Mouse (Mus musculus) kidney, embryonic 16.5 days (tissue): ENCODE measurements at regions not wholly inside any gene's neighbourhood (a gene's known extent, or its start where the extent isn't known, plus 50 kb on each side); places are given as distances from the start of the nearest gene placed in this dataset.
"Not testable (repeated sequence)": the region's sequence is repeated elsewhere in the genome, so short reads cannot be mapped to it uniquely, and the experiment has no call there.

Experiments used
- ATAC-seq: fragments of 200-750 bp; cut with Nextera tagmentation; 2 replicates; pipeline ENCODE4 v1.8.0; 2017; ENCODE audit warnings: moderate TSS enrichment; ENCODE audit not compliant: low FRiP score, low TSS enrichment
- H3K27ac ChIP-seq: fragments of 300-500 bp; sonication (generic); 2 replicates; pipeline ENCODE4 v1.5.1; 2014; ENCODE audit warnings: low read length
- H3K27me3 ChIP-seq: fragments of 300-500 bp; sonication (generic); 2 replicates; pipeline ENCODE4 v1.6.1; 2014; ENCODE audit warnings: low read length, control low read depth, mixed read lengths; ENCODE audit not compliant: insufficient read depth
- H3K36me3 ChIP-seq: fragments of 300-500 bp; sonication (generic); 2 replicates; pipeline ENCODE4 v1.6.1; 2014; ENCODE audit warnings: low read length, control low read depth, mixed read lengths; ENCODE audit not compliant: insufficient read depth
- H3K4me1 ChIP-seq: fragments of 300-500 bp; sonication (generic); 2 replicates; pipeline ENCODE4 v1.6.1; 2014; ENCODE audit warnings: low read length, control low read depth, mixed read lengths; ENCODE audit not compliant: insufficient read depth
- H3K4me2 ChIP-seq: fragments of 300-500 bp; sonication (generic); replicated peaks from 2 replicates; pipeline ENCODE4 v1.6.1; 2014; ENCODE audit warnings: low read depth, low read length
- H3K4me3 ChIP-seq: fragments of 300-500 bp; sonication (generic); 2 replicates; pipeline ENCODE4 v1.5.1; 2014; ENCODE audit warnings: mild to moderate bottlenecking, low read length
- H3K9ac ChIP-seq: fragments of 300-500 bp; sonication (generic); replicated peaks from 2 replicates; pipeline ENCODE4 v1.6.1; 2014; ENCODE audit warnings: low read length
- H3K9me3 ChIP-seq: fragments of 300-500 bp; sonication (generic); 2 replicates; pipeline ENCODE4 v1.6.1; 2016; ENCODE audit warnings: low read length, control low read depth
- WGBS: fragments of 180-500 bp; shearing (Covaris S2); extraction: QIAGEN DNeasy Blood & Tissue Kit; methylation state at CpG from one replicate; pipeline ENCODE4 v1.1.7; 2014; 5-methylcytosine and 5-hydroxymethylcytosine counted together

DNA sequence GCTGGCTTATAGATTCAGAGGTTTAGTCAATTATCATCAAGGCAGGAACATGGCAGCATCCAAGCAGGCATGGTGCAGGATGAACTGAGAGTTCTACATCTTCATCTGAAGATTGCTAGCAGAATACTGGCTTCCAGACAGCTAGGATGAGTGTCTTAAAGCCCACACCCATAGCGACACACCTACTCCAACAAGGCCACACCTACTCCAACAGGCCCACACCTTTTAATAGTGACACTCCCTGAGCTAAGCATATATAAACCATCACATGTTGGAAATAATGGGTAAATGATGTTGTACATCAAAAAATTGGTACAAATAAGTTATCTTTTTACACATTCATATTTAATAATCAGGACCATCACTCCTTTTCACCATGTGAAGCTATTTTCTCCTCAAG, 299.6 kb downstream of the Pcsk1 start:
- Histone ChIP-seq H3K4me2 (no peak overlapping the region), H3K27ac (no peak overlapping the region), H3K9me3 (no peaks in the 10 kb centered on the region), H3K4me3 (no peak overlapping the region), H3K4me1 (no peaks in the 10 kb centered on the region), H3K27me3 (no peaks in the 10 kb centered on the region), H3K9ac (no peak overlapping the region), H3K36me3 (no peaks in the 10 kb centered on the region)
- WGBS: 97% methylated on average over 1 of the region's 1 CpGs
- ATAC-seq: no peak

DNA sequence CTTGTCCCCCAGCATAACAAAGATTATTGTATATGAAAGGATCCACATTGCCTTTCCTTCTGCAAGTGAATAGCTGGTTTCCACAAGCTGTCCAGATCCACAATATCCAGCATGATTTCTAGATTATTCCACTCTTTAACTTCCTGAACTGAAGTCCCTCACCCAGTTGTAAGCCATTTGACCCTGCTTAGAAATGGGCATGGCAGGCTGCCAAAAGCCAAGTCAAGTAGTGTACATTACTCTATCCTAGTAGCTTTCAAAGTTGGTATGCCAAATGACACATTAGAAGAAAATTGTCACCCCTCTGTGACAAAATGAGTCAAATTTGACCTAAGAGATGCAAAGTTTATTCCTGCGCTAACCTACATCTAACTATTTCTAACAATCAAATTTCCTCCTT, 300.6 kb downstream of the Pcsk1 start:
- Histone ChIP-seq H3K9ac (no peak overlapping the region), H3K27ac (no peak overlapping the region), H3K36me3 (no peaks in the 10 kb centered on the region), H3K4me3 (no peak overlapping the region), H3K4me1 (no peaks in the 10 kb centered on the region), H3K9me3 (no peaks in the 10 kb centered on the region), H3K27me3 (no peaks in the 10 kb centered on the region), H3K4me2 (no peak overlapping the region)
- WGBS: 97% methylated on average over 1 of the region's 1 CpGs
- no peak for ATAC-seq

DNA sequence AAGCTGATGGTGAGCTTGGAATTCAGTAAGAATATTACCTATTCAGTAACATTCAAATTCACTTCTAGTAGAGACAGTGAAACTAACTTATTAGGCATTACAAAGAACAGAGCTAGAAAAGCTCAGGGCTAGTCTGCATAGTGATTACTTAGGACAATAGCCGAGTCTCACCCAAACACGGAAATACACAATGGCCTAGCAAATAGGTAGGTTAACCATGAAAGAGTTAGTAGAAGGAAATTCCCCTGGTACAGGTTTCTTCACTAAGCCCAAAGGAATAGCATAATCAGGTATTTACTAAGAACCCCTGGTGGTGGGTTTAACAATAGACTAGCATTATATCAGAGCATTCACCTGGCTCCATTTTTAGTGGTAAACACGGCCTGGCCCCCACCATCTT, 306.7 kb upstream of the Ell2 start:
- not testable (repeated sequence) for H3K9me3 ChIP-seq, H3K36me3 ChIP-seq, ATAC-seq, H3K27ac ChIP-seq, H3K4me1 ChIP-seq, H3K27me3 ChIP-seq, H3K4me2 ChIP-seq, H3K4me3 ChIP-seq, H3K9ac ChIP-seq
- WGBS: 92% methylated on average over 3 of the region's 3 CpGs

DNA sequence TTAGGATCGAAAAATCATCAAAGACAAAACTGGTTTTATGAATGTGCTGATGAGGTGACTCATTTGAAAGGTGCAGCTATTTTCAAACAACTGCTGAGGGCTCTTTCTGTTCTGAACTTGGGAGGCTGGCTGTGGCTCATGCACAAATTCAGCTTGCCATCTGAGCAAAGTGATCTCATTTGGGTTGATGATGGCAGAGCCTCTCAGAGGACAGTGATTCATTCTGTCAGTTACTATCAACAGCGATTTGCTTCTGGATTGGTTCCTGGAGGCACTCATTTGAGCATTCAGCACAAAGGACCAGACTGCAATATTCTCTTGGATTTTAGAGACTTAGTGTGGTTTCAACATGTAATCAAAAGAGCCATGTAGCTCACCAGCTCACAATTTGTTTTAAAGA, 285.8 kb upstream of the Ell2 start:
- H3K4me3 ChIP-seq: no peak overlapping the region
- no peaks in the 10 kb centered on the region for H3K4me1 ChIP-seq
- H3K36me3 ChIP-seq: no peaks in the 10 kb centered on the region
- 69% methylated on average over 2 of the region's 2 CpGs for WGBS
- H3K27ac ChIP-seq: no peak overlapping the region
- no peak overlapping the region for H3K4me2 ChIP-seq
- no peak for ATAC-seq
- H3K27me3 ChIP-seq: no peaks in the 10 kb centered on the region
- H3K9me3 ChIP-seq: no peaks in the 10 kb centered on the region
- H3K9ac ChIP-seq: no peak overlapping the region

DNA sequence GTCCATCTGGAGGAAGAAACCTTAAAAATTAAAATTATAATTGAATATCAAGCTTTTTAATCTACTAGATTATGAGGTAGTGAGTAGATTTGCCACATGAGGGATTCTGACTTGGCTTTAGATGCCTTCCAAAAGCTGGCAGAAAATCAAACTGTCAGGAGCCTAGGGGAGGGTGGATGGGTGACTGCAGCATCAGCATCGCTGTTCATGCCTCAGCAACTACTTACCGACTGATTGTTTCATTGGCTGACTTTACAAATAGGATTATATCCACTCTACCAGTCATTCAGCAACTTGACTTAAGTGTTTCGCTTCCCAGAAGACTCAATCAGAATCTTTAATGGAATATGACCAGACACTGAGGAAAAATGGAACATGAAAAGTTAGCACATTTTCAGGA, 279.6 kb upstream of the Ell2 start:
- Histone ChIP-seq H3K9me3 (no peaks in the 10 kb centered on the region), H3K36me3 (no peaks in the 10 kb centered on the region), H3K27ac (no peak overlapping the region), H3K27me3 (no peaks in the 10 kb centered on the region), H3K4me1 (no peaks in the 10 kb centered on the region), H3K4me2 (no peak overlapping the region), H3K4me3 (no peak overlapping the region), H3K9ac (no peak overlapping the region)
- no peak for ATAC-seq
- 66% methylated on average over 3 of the region's 3 CpGs for WGBS

DNA sequence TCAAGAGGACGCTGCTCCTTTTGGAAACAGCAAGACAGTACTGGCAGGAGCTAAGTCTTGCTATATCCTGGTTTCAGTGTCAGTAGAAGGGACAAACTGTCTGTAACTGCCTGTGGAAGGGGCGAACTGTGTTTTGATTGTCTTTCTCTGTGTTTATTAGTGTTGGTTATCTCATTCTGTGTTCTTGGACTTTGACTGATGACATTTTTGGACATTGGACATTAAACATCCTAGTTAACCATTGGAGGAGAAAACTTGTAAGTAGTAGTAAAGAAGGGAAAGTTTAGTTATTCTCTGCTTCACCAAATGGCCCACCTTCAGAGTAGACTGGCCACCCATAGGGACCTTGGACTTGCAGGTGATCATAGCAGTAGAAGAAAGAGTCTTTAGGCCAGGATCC, 267.4 kb upstream of the Ell2 start:
- no peak overlapping the region for H3K4me2 ChIP-seq
- H3K9me3 ChIP-seq: no peaks in the 10 kb centered on the region
- WGBS: 74% methylated on average over 2 of the region's 2 CpGs
- H3K27ac ChIP-seq: no peak overlapping the region
- H3K4me3 ChIP-seq: no peak overlapping the region
- no peaks in the 10 kb centered on the region for H3K27me3 ChIP-seq
- H3K4me1 ChIP-seq: no peaks in the 10 kb centered on the region
- H3K9ac ChIP-seq: no peak overlapping the region
- no peak for ATAC-seq
- H3K36me3 ChIP-seq: no peaks in the 10 kb centered on the region

DNA sequence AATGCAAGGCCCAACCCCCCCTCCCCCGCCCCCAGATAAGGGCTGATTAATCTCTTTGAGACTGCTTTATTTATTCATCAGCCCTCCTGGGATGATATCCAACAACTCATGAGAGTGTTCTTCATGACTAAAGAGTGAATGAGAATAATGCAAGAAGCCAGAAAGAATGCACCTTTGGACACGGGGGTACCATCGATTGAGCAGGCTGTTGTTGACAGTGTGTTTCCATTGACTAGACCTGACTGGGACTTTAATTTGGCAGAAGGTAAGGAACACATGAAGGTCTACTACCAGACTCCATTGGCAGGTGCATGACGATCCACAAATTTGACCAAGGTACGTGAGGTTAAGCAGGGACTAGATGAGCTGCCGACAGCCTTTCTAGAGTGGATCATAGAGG, 266.5 kb upstream of the Ell2 start:
- Histone ChIP-seq H3K27me3 (no peaks in the 10 kb centered on the region), H3K9me3 (no peaks in the 10 kb centered on the region), H3K4me1 (no peaks in the 10 kb centered on the region), H3K4me3 (no peak overlapping the region), H3K36me3 (no peaks in the 10 kb centered on the region), H3K4me2 (no peak overlapping the region), H3K9ac (no peak overlapping the region), H3K27ac (no peak overlapping the region)
- WGBS: 92% methylated on average over 6 of the region's 6 CpGs
- ATAC-seq: no peak

DNA sequence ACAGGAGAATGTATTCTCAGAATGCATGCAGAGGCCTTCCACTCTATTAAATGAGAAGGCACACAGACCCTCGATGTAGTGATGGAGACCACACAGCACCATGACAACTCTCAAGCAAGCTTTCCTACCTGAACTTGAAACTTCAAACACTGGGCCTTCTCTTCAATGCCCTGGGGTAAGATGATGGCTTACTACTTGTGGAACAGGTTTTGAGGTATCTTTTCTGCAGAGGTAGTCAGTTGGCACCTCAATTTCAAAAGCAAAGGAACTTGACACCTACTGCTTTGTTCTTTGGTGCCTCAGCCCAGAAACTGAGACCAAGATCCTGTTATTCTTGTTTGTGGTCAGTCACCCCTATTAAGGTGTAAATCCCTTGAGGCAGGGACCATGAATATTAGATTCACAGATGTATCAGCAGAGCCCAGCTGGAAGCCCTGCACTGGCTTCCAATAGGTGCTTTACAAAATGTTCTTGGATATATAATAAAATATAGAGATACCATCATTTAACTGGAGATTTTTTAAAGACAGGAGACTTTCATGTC, 246.2 kb upstream of the Ell2 start:
- no peak; the same call in 1 of the 2 replicates for ATAC-seq
- Histone ChIP-seq H3K9me3 (no peaks in the 10 kb centered on the region), H3K4me1 (no peaks in the 10 kb centered on the region), H3K4me2 (no peak overlapping the region), H3K9ac (no peak overlapping the region), H3K4me3 (no peak overlapping the region), H3K36me3 (no peaks in the 10 kb centered on the region), H3K27me3 (no peaks in the 10 kb centered on the region), H3K27ac (no peak overlapping the region)
- 43% methylated on average over 1 of the region's 1 CpGs for WGBS

DNA sequence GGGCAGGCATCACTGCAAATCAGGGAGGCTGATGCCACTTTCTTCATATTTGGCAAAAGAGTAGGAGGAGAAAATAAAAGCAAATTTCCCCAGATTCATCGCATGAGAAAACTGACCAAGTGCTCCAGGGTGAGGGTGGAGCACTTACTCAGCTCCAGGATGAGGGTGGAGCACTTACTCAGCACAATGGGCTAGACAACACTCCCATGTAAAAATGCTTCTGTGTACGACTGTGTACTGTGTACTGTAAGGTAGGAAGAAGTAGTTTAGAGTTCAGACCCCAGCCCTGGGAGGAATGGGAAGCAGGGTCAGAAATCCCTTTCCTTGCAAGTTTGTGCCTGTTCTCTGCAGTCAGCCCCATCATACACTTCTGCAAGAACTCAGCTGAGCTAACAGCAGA, 245.3 kb upstream of the Ell2 start:
- no peaks in the 10 kb centered on the region for H3K27me3 ChIP-seq
- no peaks in the 10 kb centered on the region for H3K9me3 ChIP-seq
- H3K27ac ChIP-seq: no peak overlapping the region
- H3K9ac ChIP-seq: no peak overlapping the region
- 58% methylated on average over 2 of the region's 2 CpGs for WGBS
- no peaks in the 10 kb centered on the region for H3K4me1 ChIP-seq
- no peak for ATAC-seq
- H3K36me3 ChIP-seq: no peaks in the 10 kb centered on the region
- H3K4me3 ChIP-seq: no peak overlapping the region
- no peak overlapping the region for H3K4me2 ChIP-seq

DNA sequence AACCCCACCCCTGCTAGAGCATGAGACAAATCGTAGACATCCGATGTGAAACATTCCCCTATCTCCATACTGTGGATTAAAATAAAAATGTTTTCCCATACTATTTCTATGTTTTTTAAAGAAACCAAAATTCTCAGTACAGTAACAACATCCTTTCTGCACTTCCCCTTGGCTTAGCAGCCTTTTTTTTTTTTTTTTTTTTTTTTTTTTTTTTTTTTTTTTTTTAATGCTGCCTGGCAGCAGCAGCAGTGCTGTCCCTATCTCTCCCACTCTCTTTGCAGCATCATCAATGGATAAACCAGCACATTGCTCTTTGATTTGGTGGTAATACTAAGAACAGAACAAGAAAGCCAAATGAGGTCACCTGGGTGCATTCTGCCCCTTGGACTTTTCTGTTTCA, 239.3 kb upstream of the Ell2 start:
- WGBS: 98% methylated on average over 2 of the region's 2 CpGs
- H3K4me1 ChIP-seq: no peaks in the 10 kb centered on the region
- no peaks in the 10 kb centered on the region for H3K27me3 ChIP-seq
- H3K4me3 ChIP-seq: no peak overlapping the region
- no peak overlapping the region for H3K27ac ChIP-seq
- H3K4me2 ChIP-seq: no peak overlapping the region
- H3K9ac ChIP-seq: no peak overlapping the region
- no peaks in the 10 kb centered on the region for H3K9me3 ChIP-seq
- no peak for ATAC-seq
- H3K36me3 ChIP-seq: no peaks in the 10 kb centered on the region
